Mouse (Mus musculus): Measurements from ENCODE around the gene Gmds. TPM values are rescaled to one million over a fixed set of nuclear protein-coding genes. Genes with fewer than 3 reads are reported as not detected.

Gmds gene
- total RNA-seq, 1 experiment from 2014 or later, result 4.0 TPM

DNA sequence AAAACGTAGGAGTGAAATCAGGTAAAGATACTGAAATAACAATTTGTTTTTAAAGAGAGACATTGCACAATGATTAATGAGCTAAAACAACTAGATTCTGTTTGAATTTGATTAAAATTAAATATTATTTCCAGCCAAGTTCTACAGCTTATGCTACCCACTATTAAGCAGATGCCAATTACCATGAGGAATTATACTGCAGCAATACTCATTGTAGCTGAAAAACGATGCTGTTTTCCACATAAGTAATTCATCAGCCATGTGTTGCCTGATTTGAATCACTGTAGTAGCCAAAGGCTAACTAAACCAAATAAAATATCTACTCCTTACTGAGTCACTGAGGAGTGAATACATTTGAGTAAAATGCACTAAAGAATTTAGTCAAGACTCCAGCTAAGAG, 180.3 kb downstream of the Gmds start:
- DNase-seq, result no peak

DNA sequence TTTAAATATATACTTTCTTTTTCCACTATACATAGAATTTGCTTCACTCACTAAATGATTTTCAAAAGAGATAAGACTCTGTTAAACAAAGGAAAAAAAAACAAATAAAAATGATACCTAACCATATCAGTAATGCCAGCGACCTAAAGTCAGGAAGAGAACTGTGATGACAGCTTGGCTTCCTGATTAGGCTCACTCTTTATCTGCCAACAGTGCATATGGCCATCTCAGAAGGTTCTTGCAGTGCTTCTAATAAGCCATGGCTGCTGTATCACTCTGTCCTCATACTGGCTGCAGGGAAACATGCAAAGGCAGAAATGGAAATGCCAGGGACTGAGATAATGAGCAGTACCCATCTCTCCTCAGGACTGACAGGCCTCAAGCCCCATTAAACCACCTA, 192.6 kb downstream of the Gmds start:
- no peak for DNase-seq

DNA sequence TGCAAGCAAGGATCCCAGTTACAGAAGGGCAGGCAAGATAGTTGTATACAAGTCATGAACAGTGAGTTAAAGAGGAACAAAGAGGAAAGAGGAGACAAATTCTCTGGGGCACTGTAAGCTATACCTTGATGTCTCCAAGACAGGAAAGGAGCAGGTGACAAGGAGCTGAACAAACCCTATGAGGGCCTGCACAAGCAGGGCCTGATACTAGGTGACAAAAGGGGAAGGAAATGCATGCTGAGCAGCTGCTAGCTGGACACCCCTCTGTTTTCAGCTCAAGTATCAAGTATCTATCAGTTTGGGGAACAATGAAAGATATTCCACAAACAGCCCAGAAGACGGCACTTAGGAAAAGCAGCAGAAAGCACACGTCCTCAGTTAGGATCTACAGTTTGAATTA, 193.4 kb downstream of the Gmds start:
- no peak for DNase-seq

DNA sequence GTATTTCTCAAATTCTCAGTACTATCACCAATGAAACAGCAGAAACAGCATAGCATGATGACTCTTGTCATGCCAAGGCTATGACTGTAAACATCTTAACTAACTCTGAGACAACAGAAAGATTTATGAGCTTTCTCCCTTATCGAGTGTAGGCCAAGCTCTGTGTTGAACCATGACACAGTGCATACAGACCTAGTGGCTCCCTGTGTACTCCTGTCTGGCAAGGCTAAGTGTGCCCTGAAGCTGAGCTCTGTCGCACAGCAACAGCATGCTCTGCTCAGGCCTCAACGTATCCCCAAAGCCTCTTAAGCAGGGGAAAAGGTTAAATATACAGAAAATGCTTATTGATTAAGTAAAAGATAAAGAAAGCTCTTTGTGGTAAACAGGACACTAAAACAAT, 194.9 kb downstream of the Gmds start:
- DNase-seq, result no peak

GRCm38 (mm10) chr13:32134663-32135273, 203.8 kb downstream of the Gmds start:
- DNase-seq, result no peak

- no peak for DNase-seq
These were observed 208.6 kb downstream of the Gmds start for GRCm38 (mm10) chr13:32129970-32130369.

DNA sequence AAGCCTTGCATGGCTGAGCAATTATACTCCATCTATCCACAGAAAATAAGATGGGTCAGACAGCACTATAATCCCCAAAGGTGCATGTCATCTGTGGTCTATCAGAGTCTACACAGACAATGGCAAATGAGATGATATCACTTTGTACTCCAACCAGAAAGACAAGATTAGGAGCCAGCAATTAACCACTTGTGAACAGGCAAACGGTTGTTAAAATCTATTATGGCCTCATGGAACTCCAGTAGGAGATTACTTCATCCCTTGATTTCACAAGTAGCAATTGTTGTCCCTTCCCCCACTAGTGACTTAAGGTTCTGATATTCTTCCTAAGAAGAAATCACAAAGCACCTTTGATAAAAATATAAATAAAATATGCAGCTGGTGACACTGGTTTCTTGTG, 220.2 kb downstream of the Gmds start:
- no peak for DNase-seq

- no peak for DNase-seq
These were observed 223.1 kb downstream of the Gmds start for GRCm38 (mm10) chr13:32115468-32115867.

GRCm38 (mm10) chr13:32113875-32114274, 224.7 kb downstream of the Gmds start:
- DNase-seq, result no peak

- DNase-seq, result no peak
These were observed 250.1 kb downstream of the Gmds start for GRCm38 (mm10) chr13:32088303-32088977.

GRCm38 (mm10) chr13:32080520-32081249, 257.9 kb downstream of the Gmds start:
- peak; percentile 6 for DNase-seq

- DNase-seq, result no peak
These were observed 264.9 kb downstream of the Gmds start for GRCm38 (mm10) chr13:32073630-32074029.

- DNase-seq, result no peak
These were observed 283.2 kb downstream of the Gmds start for GRCm38 (mm10) chr13:32055321-32055720.

- no peak for DNase-seq
These were observed 285.0 kb downstream of the Gmds start for GRCm38 (mm10) chr13:32053587-32053986.

DNA sequence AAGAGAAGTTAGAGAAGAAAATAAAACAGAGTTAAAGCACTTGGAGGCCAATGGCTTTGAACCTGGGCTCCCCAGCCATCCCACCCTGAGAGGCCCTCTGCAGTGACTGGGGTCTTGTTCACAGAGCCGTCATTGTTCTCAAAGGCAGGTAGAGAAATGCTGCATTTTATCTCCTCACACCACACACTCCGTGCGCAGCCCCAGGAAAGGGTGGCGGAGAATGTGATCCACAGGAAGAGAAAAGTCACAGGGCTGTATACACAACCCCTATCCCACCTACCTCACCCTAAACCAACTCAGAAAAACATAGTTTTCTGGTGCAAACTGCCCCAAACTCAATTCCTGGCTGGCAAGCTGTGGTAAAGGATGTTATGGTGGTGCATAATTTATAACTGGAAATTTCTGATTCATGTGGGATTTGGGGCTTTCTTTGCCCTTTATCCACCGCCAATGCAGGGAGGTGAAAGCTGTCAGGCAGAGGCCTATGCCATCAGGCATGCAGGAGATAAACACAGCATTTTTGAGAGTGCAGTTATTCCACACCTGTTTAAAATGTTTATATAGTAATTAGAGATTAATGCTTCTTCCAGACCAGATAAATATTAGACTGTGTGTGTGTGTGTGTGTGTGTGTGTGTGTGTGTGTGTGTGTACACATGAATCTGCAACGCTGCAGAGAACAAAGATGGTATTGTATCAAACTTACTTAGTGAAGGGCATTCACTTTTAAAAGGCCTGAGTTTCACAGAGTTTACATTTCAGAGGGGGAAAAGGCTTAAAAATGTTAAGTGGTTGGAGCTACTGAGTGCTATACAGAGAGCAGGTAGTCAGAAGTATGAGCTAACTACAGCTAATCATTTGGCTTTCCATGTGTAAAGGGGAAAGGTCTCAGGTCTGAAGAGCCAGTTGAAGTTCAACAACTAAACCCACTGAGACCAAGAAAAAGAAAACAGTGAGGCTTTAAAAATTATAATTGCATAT, 290.3 kb downstream of the Gmds start:
- DNase-seq, result no peak

DNA sequence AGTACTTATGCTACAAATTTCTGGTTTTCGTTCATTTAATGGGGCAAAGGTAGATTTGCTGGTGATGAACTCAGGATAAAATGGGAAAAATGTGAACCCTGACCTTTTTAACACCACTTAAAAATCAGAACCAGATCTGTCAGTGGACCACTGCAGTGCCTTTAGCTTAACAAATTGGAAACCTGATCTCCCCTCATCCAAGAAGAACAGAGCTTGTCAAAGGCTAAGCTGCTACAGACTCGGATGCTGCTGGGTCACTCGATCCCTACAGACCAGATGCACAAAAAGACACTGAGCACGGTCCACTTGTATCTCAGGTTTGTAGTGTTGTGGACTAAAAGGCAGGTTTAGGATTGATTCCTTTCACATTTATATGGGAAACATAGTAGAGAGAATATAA, 291.6 kb downstream of the Gmds start:
- DNase-seq, result no peak

DNA sequence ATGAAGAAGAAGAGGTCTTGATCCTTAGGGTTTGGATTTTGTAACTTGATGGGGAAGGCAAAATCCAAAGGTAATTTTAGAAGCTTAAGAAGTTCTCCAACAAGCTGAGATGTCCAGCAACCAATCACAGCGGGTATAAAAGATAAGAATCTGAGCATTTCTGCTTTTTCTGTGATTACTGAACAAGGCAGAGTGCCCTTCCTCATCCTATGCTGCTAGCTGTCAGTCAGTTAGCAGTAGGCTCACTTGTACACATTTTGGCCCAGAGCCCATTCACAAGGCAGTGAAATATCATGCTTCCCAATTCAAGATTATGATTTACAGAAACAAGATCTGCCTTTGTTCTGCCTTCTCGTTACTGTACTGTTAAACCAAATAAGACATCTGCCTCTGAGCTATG, 295.8 kb downstream of the Gmds start:
- DNase-seq, result no peak

DNA sequence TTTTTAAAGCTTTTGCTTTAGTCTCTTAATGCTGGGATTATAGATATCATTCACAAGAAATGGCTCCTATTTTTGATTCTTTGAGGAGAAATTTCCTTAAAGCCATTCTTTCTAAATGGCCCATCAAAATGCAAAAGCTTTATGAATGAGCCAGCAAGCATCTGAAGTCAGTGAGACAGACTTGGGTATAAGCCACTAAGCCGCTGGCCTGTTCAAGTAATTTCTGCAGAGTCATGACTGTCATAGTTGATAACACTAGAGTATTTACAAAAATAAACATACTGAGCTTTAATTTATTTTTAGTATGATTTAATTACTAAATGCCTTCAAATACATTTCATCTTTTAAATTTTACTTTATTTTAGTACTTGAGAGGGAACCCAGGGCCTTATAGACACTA, 297.7 kb downstream of the Gmds start:
- no peak for DNase-seq

DNA sequence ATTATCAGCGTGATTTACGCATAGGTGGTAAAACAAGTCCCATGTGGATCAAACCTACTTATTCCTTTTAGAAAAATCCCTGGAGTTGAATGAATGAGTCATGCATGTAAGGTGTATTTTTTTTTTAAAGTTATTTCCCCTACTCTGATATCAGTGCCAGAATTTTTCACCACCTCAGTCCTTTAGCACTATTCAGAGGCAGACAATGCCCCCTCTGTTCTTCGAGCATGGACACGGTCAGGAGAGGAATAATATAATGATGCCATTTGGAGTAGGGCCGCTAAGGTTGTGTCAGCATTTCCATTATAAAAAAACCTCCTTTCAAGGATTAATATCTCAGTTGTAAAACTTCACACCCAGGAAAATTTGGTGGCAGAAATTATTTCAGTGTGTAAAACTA, 301.6 kb downstream of the Gmds start:
- DNase-seq, result no peak

DNA sequence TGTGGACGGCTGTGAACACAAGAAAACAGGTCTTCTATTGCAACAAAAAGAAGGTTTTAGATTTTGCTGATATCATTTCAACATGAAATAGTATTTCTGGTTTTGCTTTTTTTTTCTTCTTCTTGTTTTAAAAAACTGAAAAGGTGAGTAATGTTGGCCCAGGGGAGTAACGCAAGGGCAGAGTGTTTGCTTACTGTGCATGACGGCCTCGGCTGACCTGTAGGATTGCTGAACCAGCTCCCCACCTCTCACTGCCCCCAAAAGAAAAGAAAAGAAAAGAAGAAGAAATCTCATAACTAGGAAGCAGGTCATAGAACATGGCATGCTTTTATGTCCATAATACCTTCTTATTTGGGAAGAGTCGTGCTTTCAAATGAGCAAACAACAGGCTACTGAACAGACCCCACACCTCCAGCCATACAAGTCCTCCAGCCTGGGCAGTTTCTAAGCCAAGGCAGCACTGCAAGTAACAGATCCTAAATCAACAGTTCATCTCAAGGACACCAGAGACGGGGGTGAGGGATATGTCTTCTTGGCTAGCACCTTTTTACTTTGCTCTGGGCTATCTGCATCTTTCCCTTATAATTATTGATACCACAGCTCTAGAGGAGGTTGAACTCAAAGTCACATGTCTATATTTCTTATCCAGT, 303.6 kb downstream of the Gmds start:
- no peak for DNase-seq

DNA sequence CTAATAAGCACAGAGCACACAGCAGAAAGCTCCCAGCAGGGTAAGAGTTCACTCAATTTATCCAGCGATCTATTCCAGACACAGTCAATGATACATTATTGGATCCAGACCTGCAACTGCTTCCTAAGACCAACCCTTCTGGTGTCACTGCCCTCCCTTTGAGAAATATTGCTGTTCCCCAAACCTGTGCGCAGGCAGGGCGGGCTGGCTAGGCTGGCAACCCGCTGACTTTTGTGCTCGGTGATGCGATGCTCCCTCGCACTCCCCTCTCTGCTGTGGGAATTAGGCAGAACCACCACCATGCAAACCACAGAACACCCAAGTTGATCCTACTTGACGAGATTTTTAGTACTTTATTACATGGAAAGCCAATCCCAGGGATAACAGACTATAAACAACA, 304.4 kb downstream of the Gmds start:
- DNase-seq, result no peak
